In genomic region chr11:21973597-21973996, GRCm38 (mm10) we compare ENCODE assay signal across 33 mouse cellular contexts. TPM values are rescaled to one million over a fixed set of nuclear protein-coding genes. Genes with fewer than 3 reads are reported as not detected.
DNase-seq lines count a peak whose midpoint lies in the region; ATAC-seq and TF ChIP-seq lines count a peak whose summit lies in the region.
"Had no signal": no experiment of that assay in that cellular context is flagged by ENCODE, and none has a peak within 500 bp of the region (broad histone marks: within the 10 kb centered on the region; RNA-seq: fewer than 3 reads in every experiment).

No protein-coding gene starts in this region.

- H3K27ac ChIP-seq in lung, embryonic 14.5 days (ENCODE audit: low read depth) = no peak overlapping the region
- H3K27ac ChIP-seq in CH12.LX (ENCODE audit: insufficient read depth, low read depth) = no peak overlapping the region
- H3K27ac ChIP-seq: embryonic facial prominence, embryonic 15.5 days; forebrain, embryonic 13.5 days; hindbrain, embryonic 10.5 days; hindbrain, embryonic 15.5 days; kidney, embryonic 15.5 days; limb, embryonic 15.5 days; liver, embryonic 13.5 days; lung, embryonic 15.5 days; macrophage; neural tube, embryonic 15.5 days had no signal

- dilution Hi-C loops in CH12.LX (cut with MboI; ENCODE audit: extremely low pct_ligation_motif_present, extremely low pct_unique_long_range_greater_than_20kb, low sequenced_read_pairs) = no loop called here

- 47% methylated on average over 3 of the region's 3 CpGs for WGBS in lung, embryonic 14.5 days

- H3K4me3 ChIP-seq in lung, embryonic 14.5 days (ENCODE audit: low read depth, low read length) = no peak overlapping the region
- H3K4me3 ChIP-seq in CH12.LX (replicated peaks in 1 of 3; ENCODE audit: low read depth in 2 of 3, low read length in 2 of 3, poor library complexity in 1 of 3) = no peak overlapping the region
- H3K4me3 ChIP-seq: embryonic facial prominence, embryonic 15.5 days; forebrain, embryonic 13.5 days; hindbrain, embryonic 10.5 days; hindbrain, embryonic 15.5 days; kidney, embryonic 15.5 days; limb, embryonic 15.5 days; liver, embryonic 13.5 days; lung, embryonic 15.5 days; neural tube, embryonic 15.5 days had no signal

- no peaks in the 10 kb centered on the region for H3K36me3 ChIP-seq in lung, embryonic 14.5 days (ENCODE audit: insufficient read depth)
- no peaks in the 10 kb centered on the region for H3K36me3 ChIP-seq in CH12.LX (replicated peaks in 1 of 2; ENCODE audit: control insufficient read depth in 1 of 2, insufficient read depth in 1 of 2, low read length in 1 of 2)
- H3K36me3 ChIP-seq: embryonic facial prominence, embryonic 15.5 days; hindbrain, embryonic 10.5 days; hindbrain, embryonic 15.5 days; kidney, embryonic 15.5 days; limb, embryonic 15.5 days; liver, embryonic 13.5 days; lung, embryonic 15.5 days; neural tube, embryonic 15.5 days had no signal

- no peak for TF ChIP-seq CTCF in lung, embryonic 14.5 days (IDR thresholded peaks at IDR 0.05; ENCODE audit: low read depth)
- TF ChIP-seq CTCF in CH12.LX (conservative IDR thresholded peaks at IDR 0.05 in 1 of 2, IDR thresholded peaks at IDR 0.05 in 1 of 2; ENCODE audit: low read depth in 2 of 2, low read length in 2 of 2) = no peak

- no peaks in the 10 kb centered on the region for H3K9me3 ChIP-seq in lung, embryonic 14.5 days (ENCODE audit: low read depth, low read length)
- no peaks in the 10 kb centered on the region for H3K9me3 ChIP-seq in CH12.LX (replicated peaks; ENCODE audit: low read length)
- H3K9me3 ChIP-seq: embryonic facial prominence, embryonic 15.5 days; forebrain, embryonic 13.5 days; hindbrain, embryonic 10.5 days; hindbrain, embryonic 15.5 days; kidney, embryonic 15.5 days; limb, embryonic 15.5 days; liver, embryonic 13.5 days; lung, embryonic 15.5 days; neural tube, embryonic 15.5 days had no signal

- no peaks in the 10 kb centered on the region for H3K79me2 ChIP-seq in CH12.LX (replicated peaks; ENCODE audit: control insufficient read depth, extremely low read depth, insufficient read depth, poor library complexity, severe bottlenecking)

- no peak for TF ChIP-seq EP300 in CH12.LX (IDR thresholded peaks at IDR 0.05; ENCODE audit: low read length)

- H3K27me3 ChIP-seq in lung, embryonic 14.5 days (ENCODE audit: insufficient read depth, low read length) = no peaks in the 10 kb centered on the region
- no peaks in the 10 kb centered on the region for H3K27me3 ChIP-seq in CH12.LX (replicated peaks)
- H3K27me3 ChIP-seq: embryonic facial prominence, embryonic 15.5 days; forebrain, embryonic 13.5 days; hindbrain, embryonic 15.5 days; kidney, embryonic 15.5 days; limb, embryonic 15.5 days; liver, embryonic 13.5 days; lung, embryonic 15.5 days; neural tube, embryonic 15.5 days had no signal

- no peak for TF ChIP-seq POLR2A in CH12.LX (IDR thresholded peaks at IDR 0.05; ENCODE audit: low read depth, low read length)

- no peak overlapping the region for H3K4me2 ChIP-seq in lung, embryonic 14.5 days
- H3K4me2 ChIP-seq in CH12.LX (ENCODE audit: insufficient read depth, low read depth, poor library complexity, severe bottlenecking) = peak overlapping the region; percentile 77
- H3K4me2 ChIP-seq: embryonic facial prominence, embryonic 15.5 days; forebrain, embryonic 13.5 days; hindbrain, embryonic 15.5 days; kidney, embryonic 15.5 days; limb, embryonic 15.5 days; liver, embryonic 13.5 days; lung, embryonic 15.5 days; neural tube, embryonic 15.5 days had no signal

- ATAC-seq in lung, embryonic 14.5 days (ENCODE audit: insufficient read depth) = 0 out of 2 replicates have a peak, but pooled peaks have one; percentile 44
- ATAC-seq: forebrain, embryonic 13.5 days; inflammation-experienced regulatory T-cells, adult 6 months had no signal

- H3K9ac ChIP-seq in lung, embryonic 14.5 days = no peak overlapping the region
- H3K9ac ChIP-seq in CH12.LX (ENCODE audit: insufficient read depth, low read depth) = peak overlapping the region; percentile 50; the same call in 1 of the 2 replicates
- H3K9ac ChIP-seq: embryonic facial prominence, embryonic 15.5 days; forebrain, embryonic 13.5 days; hindbrain, embryonic 15.5 days; kidney, embryonic 15.5 days; limb, embryonic 15.5 days; liver, embryonic 13.5 days; lung, embryonic 15.5 days; neural tube, embryonic 15.5 days had no signal

- peak; percentile 7 for DNase-seq in adrenal gland, postnatal 14 days
- no peak for DNase-seq in adrenal gland, adult 8-10 months
- peak; percentile 51 for DNase-seq in lung, embryonic 14.5 days
- DNase-seq in lung, adult 18-20 months = no peak
- DNase-seq in CH12.LX (ENCODE audit: extremely low read depth) = no peak
- peak; percentile 60 for DNase-seq in mesoderm, embryonic 11.5 days (ENCODE audit: low read depth, low spot score)
- DNase-seq in frontal cortex, postnatal 25 days (ENCODE audit: low spot score in 2 of 2) = no peak
- no peak for DNase-seq in heart, adult 18-20 months
- DNase-seq: cerebellum, adult 9-10 months; cerebellum, postnatal 36 days; gastrocnemius, postnatal 36 days; kidney, adult 11 months; liver, embryonic 13.5 days; midbrain, embryonic 14.5 days; retina, postnatal 1 day; right cerebral cortex, postnatal 14 days; thymus, postnatal 14 days had no signal

- TF ChIP-seq RAD21 in CH12.LX (IDR thresholded peaks at IDR 0.05; ENCODE audit: low read depth, low read length) = no peak

- no peaks in the 10 kb centered on the region for H3K4me1 ChIP-seq in lung, embryonic 14.5 days (ENCODE audit: insufficient read depth)
- H3K4me1 ChIP-seq in CH12.LX (ENCODE audit: control insufficient read depth in 1 of 2, insufficient read depth in 2 of 2) = peaks cover 2 to 18% of the 10 kb centered on the region in 2 experiments; a peak in 3 of 4 replicates
- H3K4me1 ChIP-seq: embryonic facial prominence, embryonic 15.5 days; forebrain, embryonic 13.5 days; hindbrain, embryonic 15.5 days; kidney, embryonic 15.5 days; limb, embryonic 15.5 days; liver, embryonic 13.5 days; lung, embryonic 15.5 days; neural tube, embryonic 15.5 days had no signal

- in situ Hi-C loops in CH12.LX (cut with MboI; ENCODE audit: low pct_ligation_motif_present, low pct_unique_long_range_greater_than_20kb, low sequenced_read_pairs) = no loop called here

TF ChIP-seq in CH12.LX, 34 proteins besides CTCF, POLR2A, EP300 and RAD21:
- TF ChIP-seq ZNF384 (IDR thresholded peaks at IDR 0.05; ENCODE audit: low read depth, low read length) (peak; percentile 7; the same call in 1 of the 2 replicates), PAX5 (IDR thresholded peaks at IDR 0.05; ENCODE audit: low read length) (no peak), SIN3A (IDR thresholded peaks at IDR 0.05; ENCODE audit: low read length) (no peak), TCF12 (IDR thresholded peaks at IDR 0.05; ENCODE audit: low read depth, low read length) (no peak), GABPA (IDR thresholded peaks at IDR 0.05; ENCODE audit: insufficient replicate concordance, low read depth, low read length) (no peak), KAT2A (IDR thresholded peaks at IDR 0.05; ENCODE audit: insufficient replicate concordance, low read length) (no peak), MAZ (IDR thresholded peaks at IDR 0.05; ENCODE audit: low read depth, low read length) (no peak), POLR2AphosphoS2 (IDR thresholded peaks at IDR 0.05; ENCODE audit: low read depth, low read length) (no peak), CHD1 (IDR thresholded peaks at IDR 0.05; ENCODE audit: low read depth, low read length) (0 out of 2 replicates have a peak, but pooled peaks have one; percentile 70), HCFC1 (IDR thresholded peaks at IDR 0.05; ENCODE audit: low read depth, low read length) (no peak)

RNA-seq across cellular contexts. Expression of gene Otx1, which starts 29.1 kb away (rescaled TPM):
- not detected in 2 replicates for total RNA-seq in adrenal gland, postnatal 14 days (2021)
- total RNA-seq in adrenal gland, adult 8-10 months (2022) = not detected
- polyA plus RNA-seq in lung, embryonic 14.5 days (2014; fragmentation: Nextera tagmentation; extraction: Ambion mirVana) = 0.38 and 0.39 TPM in 2 replicates
- total RNA-seq in CH12.LX (2012; rRNA removed) (not detected in 2 replicates), CH12.LX (2014; rRNA removed) (not detected in 2 replicates)
- polyA plus RNA-seq in CH12.LX (2012; ENCODE audit: insufficient read length, low read depth) = not detected in 2 replicates
- under 1 TPM in 1 of 2 experiments, not detected in 1; 0.23 TPM for total RNA-seq in heart, adult 18-20 months (2021)
- total RNA-seq: ES-E14; gastrocnemius, adult 18-20 months; gastrocnemius, postnatal 36 days; heart, adult 8-10 months; megakaryocyte-erythroid progenitor cell, adult 5-6 weeks; monocyte, adult 5-6 weeks had no signal
- polyA plus RNA-seq: inflammation-experienced regulatory T-cells, adult 6 months; liver, embryonic 13.5 days; macrophage; neural tube, embryonic 15.5 days; small intestine, adult 2 months had no signal

Comparison
In these comparisons a context has a peak if more than half of its experiments do, and no peak if none do; other contexts are left out.
1. DNase-seq: peak in adrenal gland, postnatal 14 days (single experiment), lung, embryonic 14.5 days (single experiment) and mesoderm, embryonic 11.5 days (single experiment); none in adrenal gland, adult 8-10 months (single experiment), lung, adult 18-20 months (0 of 2), CH12.LX (single experiment), frontal cortex, postnatal 25 days (0 of 2) and heart, adult 18-20 months (0 of 2).